Mouse (Mus musculus): ENCODE results near the gene Galnt3. TPM values are rescaled to one million over a fixed set of nuclear protein-coding genes. Genes with fewer than 3 reads are reported as not detected.

Galnt3 gene
- total RNA-seq, 2 experiments from 2014 or later: 0.36 TPM; not detected in 1

Other genes with a start within 250 kb of the Galnt3 start
- 1 to 10 TPM; 1.1 to 1.2 TPM for gene Ttc21b, start 131.6 kb upstream of the Galnt3 start, total RNA-seq (2021)

Measured in gastrocnemius, adult 18-20 months (tissue).